Mouse (Mus musculus) kidney, embryonic 14.5 days (tissue): ENCODE data around the gene Arap2. TPM values are rescaled to one million over a fixed set of nuclear protein-coding genes. Genes with fewer than 3 reads are reported as not detected.

Source experiments
- ATAC-seq: fragments of 200-750 bp; cut with Nextera tagmentation; 2 replicates; pipeline ENCODE4 v1.8.0; 2017; ENCODE audit warnings: moderate number of reproducible peaks, mild to moderate bottlenecking, moderate TSS enrichment, moderate library complexity; ENCODE audit not compliant: low FRiP score, low TSS enrichment
- H3K27ac ChIP-seq: fragments of 300-500 bp; sonication (generic); 2 replicates; pipeline ENCODE4 v1.5.1; 2014; ENCODE audit warnings: low read depth, mild to moderate bottlenecking, low read length, moderate library complexity, mixed read lengths
- H3K27me3 ChIP-seq: fragments of 300-500 bp; sonication (generic); 2 replicates; pipeline ENCODE4 v1.6.1; 2014; ENCODE audit warnings: mild to moderate bottlenecking, low read length; ENCODE audit not compliant: control insufficient read depth, insufficient read depth
- H3K36me3 ChIP-seq: fragments of 300-500 bp; sonication (generic); 2 replicates; pipeline ENCODE4 v1.6.1; 2014; ENCODE audit warnings: low read length, mixed read lengths; ENCODE audit not compliant: control insufficient read depth, insufficient read depth
- H3K4me1 ChIP-seq: fragments of 300-500 bp; sonication (generic); 2 replicates; pipeline ENCODE4 v1.6.1; 2014; ENCODE audit warnings: low read length, mixed read lengths; ENCODE audit not compliant: control insufficient read depth, insufficient read depth
- H3K4me2 ChIP-seq: fragments of 300-500 bp; sonication (generic); replicated peaks from 2 replicates; pipeline ENCODE4 v1.6.1; 2014; ENCODE audit warnings: low read depth, mild to moderate bottlenecking, low read length
- H3K4me3 ChIP-seq: fragments of 300-500 bp; sonication (generic); 2 replicates; pipeline ENCODE4 v1.5.1; 2014; ENCODE audit warnings: mild to moderate bottlenecking, low read length
- H3K9ac ChIP-seq: fragments of 300-500 bp; sonication (generic); 2 replicates; pipeline ENCODE4 v1.6.1; 2014; ENCODE audit warnings: low read depth, mild to moderate bottlenecking, low read length, moderate library complexity
- H3K9me3 ChIP-seq: fragments of 300-500 bp; sonication (generic); 2 replicates; pipeline ENCODE4 v1.6.1; 2016; ENCODE audit warnings: low read length; ENCODE audit not compliant: control insufficient read depth
- WGBS: fragments of 180-500 bp; shearing (Covaris S2); extraction: QIAGEN DNeasy Blood & Tissue Kit; methylation state at CpG from one replicate; pipeline ENCODE4 v1.1.7; 2014; 5-methylcytosine and 5-hydroxymethylcytosine counted together
- polyA plus RNA-seq: library from polyadenylated mRNA; unstranded; fragments of >200 nt; fragmentation: Nextera tagmentation; extraction: Ambion mirVana; gene quantifications from 2 replicates; pipeline ENCODE4 v1.2.1, GENCODE M21; 2014

Arap2 gene
- polyA plus RNA-seq, 1 experiment from 2014 or later = 3.6 TPM

DNA sequence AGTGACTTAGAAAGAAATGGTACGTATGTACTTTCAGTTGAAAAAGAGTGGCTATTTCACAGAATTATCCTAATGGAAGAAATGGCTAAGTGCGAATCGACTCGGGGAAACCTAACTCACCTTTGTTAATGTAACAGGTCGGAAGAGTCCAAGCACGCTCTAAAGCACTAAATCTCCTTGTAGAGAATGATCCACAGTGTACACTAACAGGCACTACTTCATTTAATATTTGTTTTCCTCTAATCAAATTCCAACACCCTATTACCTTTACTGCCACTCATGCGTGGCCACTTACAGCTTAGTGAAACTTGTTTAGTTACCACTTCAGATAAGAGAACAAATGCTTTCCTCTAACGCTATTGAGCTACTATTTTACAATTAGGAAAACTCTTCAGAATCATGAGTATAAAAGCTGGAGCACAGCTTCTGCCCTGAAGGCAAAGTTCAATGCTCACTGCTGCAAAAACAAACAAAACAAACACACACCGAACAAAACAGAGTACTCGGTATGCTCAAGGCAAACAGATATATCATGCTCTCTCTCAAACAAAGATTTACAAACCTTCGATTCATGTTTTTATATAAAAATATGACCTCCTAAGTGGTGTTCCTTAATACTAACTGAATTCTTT is 143.0 kb downstream of the Arap2 start:
- H3K27me3 ChIP-seq = no peaks in the 10 kb centered on the region
- no peaks in the 10 kb centered on the region for H3K9me3 ChIP-seq
- 85% methylated on average over 11 of the region's 11 CpGs for WGBS
- no peaks in the 10 kb centered on the region for H3K4me1 ChIP-seq
- H3K27ac ChIP-seq = no peak overlapping the region
- no peaks in the 10 kb centered on the region for H3K36me3 ChIP-seq
- H3K4me3 ChIP-seq = no peak overlapping the region
- no peak overlapping the region for H3K4me2 ChIP-seq
- H3K9ac ChIP-seq = no peak overlapping the region
- no peak for ATAC-seq

DNA sequence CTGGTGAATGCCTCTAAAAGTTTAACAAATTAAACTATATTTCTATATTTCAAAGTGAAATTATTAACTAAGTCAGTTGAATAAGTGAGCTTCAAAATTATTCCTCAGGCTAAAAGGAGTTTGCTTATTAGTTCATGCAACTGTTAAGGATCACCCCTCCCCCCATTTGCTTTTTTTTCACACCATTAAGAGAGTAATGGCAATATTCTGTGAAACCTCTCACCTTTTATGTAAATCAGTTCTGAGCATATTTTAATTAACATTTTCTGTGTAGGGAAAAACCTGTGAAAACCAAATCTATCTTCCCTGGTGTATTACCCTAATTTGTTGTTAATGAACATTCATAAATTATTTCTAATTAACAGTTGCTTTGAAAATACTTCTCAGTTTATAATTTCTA is 147.7 kb downstream of the Arap2 start:
- Histone ChIP-seq H3K27ac (no peak overlapping the region), H3K4me3 (no peak overlapping the region), H3K27me3 (no peaks in the 10 kb centered on the region), H3K9me3 (no peaks in the 10 kb centered on the region), H3K4me2 (no peak overlapping the region), H3K4me1 (no peaks in the 10 kb centered on the region), H3K9ac (no peak overlapping the region), H3K36me3 (no peaks in the 10 kb centered on the region)
- no peak for ATAC-seq

DNA sequence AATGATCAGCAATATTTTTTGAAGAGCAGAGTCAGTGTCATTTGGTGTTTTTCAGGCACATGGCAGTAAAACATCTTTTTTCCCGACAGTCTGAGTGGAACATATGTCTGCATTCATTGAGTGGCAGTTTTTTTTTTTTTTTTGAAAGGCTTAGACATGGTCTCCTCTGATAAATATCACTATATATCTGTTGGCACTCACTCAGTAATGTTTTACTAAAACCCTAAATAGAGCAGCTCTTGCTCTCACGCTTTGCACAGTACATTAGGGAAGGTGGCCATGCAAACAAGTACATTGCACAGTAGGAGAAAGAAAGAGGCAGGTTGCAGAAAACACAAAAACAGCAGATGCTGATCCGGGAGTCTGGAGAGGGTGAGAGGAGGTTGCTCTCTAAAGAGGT is 154.0 kb downstream of the Arap2 start:
- Histone ChIP-seq H3K4me2 (no peak overlapping the region), H3K9me3 (no peaks in the 10 kb centered on the region), H3K4me1 (no peaks in the 10 kb centered on the region), H3K4me3 (no peak overlapping the region), H3K9ac (no peak overlapping the region), H3K27me3 (no peaks in the 10 kb centered on the region), H3K36me3 (no peaks in the 10 kb centered on the region), H3K27ac (no peak overlapping the region)
- ATAC-seq = no peak
- WGBS = 77% methylated on average over 3 of the region's 3 CpGs

DNA sequence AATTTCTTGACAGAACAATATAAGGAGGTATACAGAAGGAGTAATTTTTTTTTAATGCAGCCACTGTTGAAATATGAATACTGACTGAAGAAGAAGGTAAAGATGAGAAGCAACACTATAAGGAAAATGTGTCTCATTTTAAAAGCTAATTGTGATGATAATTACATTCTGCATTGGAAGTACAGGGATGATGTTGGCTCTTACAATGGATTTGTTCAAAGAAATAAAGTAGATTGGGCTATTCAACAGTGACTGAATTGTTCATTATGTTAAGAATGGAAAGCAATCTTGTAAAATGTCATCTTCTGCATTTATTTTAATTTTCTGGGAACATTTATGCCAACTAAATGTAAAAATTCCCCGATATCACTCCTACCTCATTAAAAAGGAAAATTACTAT is 178.6 kb downstream of the Arap2 start:
- no peak for ATAC-seq
- Histone ChIP-seq H3K4me3 (no peak overlapping the region), H3K36me3 (no peaks in the 10 kb centered on the region), H3K9me3 (no peaks in the 10 kb centered on the region), H3K4me2 (no peak overlapping the region), H3K9ac (no peak overlapping the region), H3K27me3 (no peaks in the 10 kb centered on the region), H3K4me1 (no peaks in the 10 kb centered on the region), H3K27ac (no peak overlapping the region)
- WGBS = 92% methylated on average over 1 of the region's 1 CpGs

GRCm38 (mm10) chr5:62582643-62583042 is 183.3 kb downstream of the Arap2 start:
- Histone ChIP-seq H3K36me3 (no peaks in the 10 kb centered on the region), H3K9ac (no peak overlapping the region), H3K27ac (no peak overlapping the region), H3K27me3 (no peaks in the 10 kb centered on the region), H3K4me2 (no peak overlapping the region), H3K4me1 (no peaks in the 10 kb centered on the region), H3K4me3 (no peak overlapping the region), H3K9me3 (no peaks in the 10 kb centered on the region)
- 29% methylated on average over 2 of the region's 2 CpGs for WGBS
- ATAC-seq = no peak

- WGBS = 72% methylated on average over 3 of the region's 3 CpGs
- H3K9me3 ChIP-seq = no peaks in the 10 kb centered on the region
- H3K4me3 ChIP-seq = no peak overlapping the region
- no peak overlapping the region for H3K9ac ChIP-seq
- no peak overlapping the region for H3K4me2 ChIP-seq
- H3K4me1 ChIP-seq = no peaks in the 10 kb centered on the region
- no peaks in the 10 kb centered on the region for H3K36me3 ChIP-seq
- H3K27ac ChIP-seq = no peak overlapping the region
- no peak for ATAC-seq
- no peaks in the 10 kb centered on the region for H3K27me3 ChIP-seq
Measured at GRCm38 (mm10) chr5:62581699-62582098, 184.3 kb downstream of the Arap2 start.

- ATAC-seq = no peak
- H3K27me3 ChIP-seq = no peaks in the 10 kb centered on the region
- H3K27ac ChIP-seq = no peak overlapping the region
- H3K36me3 ChIP-seq = no peaks in the 10 kb centered on the region
- no peak overlapping the region for H3K4me2 ChIP-seq
- H3K4me1 ChIP-seq = no peaks in the 10 kb centered on the region
- no peaks in the 10 kb centered on the region for H3K9me3 ChIP-seq
- H3K4me3 ChIP-seq = no peak overlapping the region
- WGBS = 95% methylated on average over 3 of the region's 3 CpGs
- H3K9ac ChIP-seq = no peak overlapping the region
Measured at GRCm38 (mm10) chr5:62574336-62574844, 191.6 kb downstream of the Arap2 start.

Other genes starting within 250 kb of the Arap2 start
- not detected in 2 replicates for gene Dthd1, start 47.7 kb upstream of the Arap2 start, polyA plus RNA-seq